Mouse (Mus musculus) myocyte (in vitro differentiated cells): Measurements from ENCODE around the gene Ttyh2.

Source experiments
- CEBPB ChIP-seq: IDR thresholded peaks from 2 replicates; pipeline ENCODE4 v1.6.1; 2011; ENCODE audit warnings: mild to moderate bottlenecking, moderate library complexity; ENCODE audit not compliant: poor library complexity, insufficient read depth, severe bottlenecking
- E2F4 ChIP-seq: IDR thresholded peaks from one replicate; pipeline ENCODE4 v1.6.1; 2011; ENCODE audit warnings: mild to moderate bottlenecking, control low read depth, moderate library complexity; ENCODE audit not compliant: insufficient read depth
- MAX ChIP-seq: IDR thresholded peaks from one replicate; pipeline ENCODE4 v1.6.1; 2011; ENCODE audit warnings: low read depth, mild to moderate bottlenecking, control low read depth
- MYOD1 ChIP-seq, 3 experiments: IDR thresholded peaks; one replicate each; pipeline ENCODE4 v1.6.1; 2011; ENCODE audit warnings: control low read depth in 2 of 3, low read depth in 2 of 3, mild to moderate bottlenecking in 2 of 3, moderate library complexity in 1 of 3; ENCODE audit not compliant: insufficient read length in 2 of 3, control insufficient read depth in 1 of 3
- MYOG ChIP-seq, 3 experiments: IDR thresholded peaks; one replicate each; pipeline ENCODE4 v1.6.1; 2011; ENCODE audit warnings: control low read depth in 2 of 3, low read depth in 2 of 3, mild to moderate bottlenecking in 2 of 3; ENCODE audit not compliant: insufficient read length in 2 of 3, control insufficient read depth in 1 of 3, insufficient read depth in 1 of 3
- POLR2A ChIP-seq: IDR thresholded peaks from one replicate; pipeline ENCODE4 v1.6.1; 2011; ENCODE audit warnings: low read depth, mild to moderate bottlenecking, control low read depth, moderate library complexity; ENCODE audit not compliant: insufficient read length
- POLR2AphosphoS2 ChIP-seq: IDR thresholded peaks from one replicate; pipeline ENCODE4 v1.6.1; 2011; ENCODE audit warnings: low read depth, control low read depth; ENCODE audit not compliant: insufficient read length
- SRF ChIP-seq: IDR thresholded peaks from one replicate; pipeline ENCODE4 v1.6.1; 2011; ENCODE audit warnings: low read depth; ENCODE audit not compliant: control insufficient read depth, insufficient read length
- TCF12 ChIP-seq: IDR thresholded peaks from one replicate; pipeline ENCODE4 v1.6.1; 2011; ENCODE audit warnings: mild to moderate bottlenecking, control low read depth; ENCODE audit not compliant: poor library complexity, insufficient read depth, severe bottlenecking
- USF1 ChIP-seq: IDR thresholded peaks from one replicate; pipeline ENCODE4 v1.6.1; 2011; ENCODE audit warnings: low read depth, mild to moderate bottlenecking, control low read depth, moderate library complexity

GRCm38 (mm10) chr11:114632266-114632665, 43.0 kb upstream of the Ttyh2 start:
- no peak for TF ChIP-seq MYOD1 (IDR thresholded peaks at IDR 0.05; ENCODE audit: control insufficient read depth in 1 of 3, insufficient read length in 2 of 3, low read depth in 2 of 3)
- no peak for TF ChIP-seq USF1
- no peak for TF ChIP-seq POLR2A
- TF ChIP-seq MAX = no peak
- TF ChIP-seq E2F4 = no peak
- TF ChIP-seq CEBPB = no peak
- TF ChIP-seq TCF12 = no peak
- no peak for TF ChIP-seq POLR2AphosphoS2
- no peak for TF ChIP-seq MYOG (IDR thresholded peaks at IDR 0.05; ENCODE audit: control insufficient read depth in 1 of 3, insufficient read depth in 1 of 3, insufficient read length in 2 of 3, low read depth in 2 of 3)
- TF ChIP-seq SRF = no peak
